Mouse (Mus musculus) stomach, embryonic 15.5 days (tissue): ENCODE data around the gene Def6. TPM values are rescaled to one million over a fixed set of nuclear protein-coding genes. Genes with fewer than 3 reads are reported as not detected.
A peak's percentile ranks its signal among the peaks of the same experiment; 100 is the strongest.

ENCODE experiments used
- ATAC-seq: fragments of 200-750 bp; cut with Nextera tagmentation; 2 replicates; pipeline ENCODE4 v1.8.0; 2017; ENCODE audit warnings: low read depth, moderate number of reproducible peaks, moderate TSS enrichment; ENCODE audit not compliant: insufficient read depth, low FRiP score
- H3K27ac ChIP-seq: fragments of 300-500 bp; sonication (generic); 2 replicates; pipeline ENCODE4 v1.5.1; 2015; ENCODE audit warnings: mild to moderate bottlenecking, inconsistent platforms
- H3K27me3 ChIP-seq: fragments of 300-500 bp; sonication (generic); replicated peaks from 2 replicates; pipeline ENCODE4 v1.6.1; 2015; ENCODE audit warnings: inconsistent platforms
- H3K36me3 ChIP-seq: fragments of 300-500 bp; sonication (generic); 2 replicates; pipeline ENCODE4 v1.6.1; 2015; ENCODE audit warnings: inconsistent platforms
- H3K4me1 ChIP-seq: fragments of 300-500 bp; sonication (generic); 2 replicates; pipeline ENCODE4 v1.6.1; 2015; ENCODE audit warnings: inconsistent platforms
- H3K4me2 ChIP-seq: fragments of 300-500 bp; sonication (generic); 2 replicates; pipeline ENCODE4 v1.6.1; 2015; ENCODE audit warnings: mild to moderate bottlenecking, inconsistent platforms
- H3K4me3 ChIP-seq: fragments of 300-500 bp; sonication (generic); replicated peaks from 2 replicates; pipeline ENCODE4 v1.5.1; 2015; ENCODE audit warnings: inconsistent platforms
- H3K9ac ChIP-seq: fragments of 300-500 bp; sonication (generic); 2 replicates; pipeline ENCODE4 v1.6.1; 2015; ENCODE audit warnings: inconsistent platforms
- H3K9me3 ChIP-seq: fragments of 300-500 bp; sonication (generic); 2 replicates; pipeline ENCODE4 v1.6.1; 2016; ENCODE audit warnings: inconsistent platforms
- WGBS: fragments of 180-500 bp; shearing (Covaris S2); methylation state at CpG from one replicate; pipeline ENCODE4 v1.1.7; 2015; 5-methylcytosine and 5-hydroxymethylcytosine counted together
- polyA plus RNA-seq: library from polyadenylated mRNA; unstranded; fragments of >200 nt; fragmentation: Nextera tagmentation; extraction: Ambion mirVana; gene quantifications from 2 replicates; pipeline ENCODE4 v1.2.1, GENCODE M21; 2015

Gene Def6
- polyA plus RNA-seq, 1 experiment from 2014 or later: 9.6 TPM

GRCm38 (mm10) chr17:28246640-28247039 is 39.1 kb downstream of the Def6 start:
- 70% methylated on average over 11 of the region's 11 CpGs for WGBS
- no peaks in the 10 kb centered on the region; the same call in 1 of the 2 replicates for H3K36me3 ChIP-seq
- ATAC-seq: no peak

DNA sequence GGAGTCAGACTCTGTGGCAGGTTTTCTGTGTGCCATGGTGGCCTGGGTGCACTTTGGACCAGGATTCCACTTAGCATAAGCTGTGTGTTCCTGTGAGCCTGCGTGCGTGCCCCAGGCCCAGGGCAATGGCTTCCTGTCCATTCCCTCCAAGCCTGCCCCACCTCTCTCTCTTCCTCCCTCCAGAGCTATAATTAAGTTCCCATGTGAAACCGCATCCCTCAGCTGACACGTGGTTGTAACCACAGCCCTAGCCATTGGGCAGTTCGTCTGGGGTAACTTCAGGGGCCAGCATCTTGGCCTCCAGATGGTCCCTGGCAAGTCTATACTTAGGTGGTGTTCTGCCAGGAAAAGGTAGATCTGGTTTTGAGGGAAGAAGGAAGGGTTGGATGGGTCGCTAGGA is 40.0 kb downstream of the Def6 start:
- WGBS: 52% methylated on average over 6 of the region's 6 CpGs
- H3K9ac ChIP-seq: no peak overlapping the region
- no peak overlapping the region for H3K4me2 ChIP-seq
- H3K4me1 ChIP-seq: peaks cover 27% of the 10 kb centered on the region
- no peaks in the 10 kb centered on the region for H3K9me3 ChIP-seq
- ATAC-seq: no peak
- H3K27me3 ChIP-seq: no peaks in the 10 kb centered on the region
- no peak overlapping the region for H3K4me3 ChIP-seq
- no peak overlapping the region for H3K27ac ChIP-seq
- H3K36me3 ChIP-seq: peaks cover 5% of the 10 kb centered on the region; the same call in 1 of the 2 replicates

More at GRCm38 (mm10) chr17:28246640-28247039, 39.1 kb downstream of the Def6 start:
- Histone ChIP-seq H3K4me1 (peaks cover 20% of the 10 kb centered on the region), H3K9ac (no peak overlapping the region), H3K9me3 (no peaks in the 10 kb centered on the region), H3K27ac (no peak overlapping the region), H3K4me2 (no peak overlapping the region), H3K27me3 (no peaks in the 10 kb centered on the region), H3K4me3 (no peak overlapping the region)

DNA sequence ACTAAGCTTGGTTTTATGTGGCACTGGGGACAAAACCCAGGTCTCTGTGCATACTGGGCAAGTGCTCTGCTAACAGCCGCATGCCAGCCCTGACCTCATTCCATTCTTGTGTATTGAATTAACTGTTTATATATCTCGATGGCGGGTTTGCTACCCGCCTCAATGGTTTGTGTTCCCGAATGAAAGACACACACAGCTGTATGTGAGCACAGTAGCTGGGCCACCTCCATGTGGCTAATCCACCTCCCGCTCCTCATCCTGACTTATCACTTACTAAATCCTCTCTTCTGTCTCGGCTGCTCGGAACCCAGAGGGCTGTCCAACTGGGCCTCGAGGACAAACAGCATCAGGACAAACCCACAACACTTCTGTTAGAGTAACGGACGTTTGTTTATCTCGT is 41.5 kb downstream of the Def6 start:
- no peak for ATAC-seq
- Histone ChIP-seq H3K9me3 (no peaks in the 10 kb centered on the region), H3K4me3 (no peak overlapping the region), H3K4me2 (no peak overlapping the region), H3K4me1 (peaks cover 26% of the 10 kb centered on the region), H3K27ac (no peak overlapping the region), H3K36me3 (peaks cover 5% of the 10 kb centered on the region; the same call in 1 of the 2 replicates), H3K9ac (no peak overlapping the region), H3K27me3 (no peaks in the 10 kb centered on the region)
- WGBS: 58% methylated on average over 12 of the region's 12 CpGs

- Histone ChIP-seq H3K9me3 (no peaks in the 10 kb centered on the region), H3K9ac (no peak overlapping the region), H3K4me2 (no peak overlapping the region), H3K4me1 (peaks cover 30% of the 10 kb centered on the region), H3K4me3 (no peak overlapping the region), H3K36me3 (peaks cover 5% of the 10 kb centered on the region; the same call in 1 of the 2 replicates), H3K27me3 (no peaks in the 10 kb centered on the region), H3K27ac (peak overlapping the region; percentile 51)
- ATAC-seq: no peak
- 77% methylated on average over 12 of the region's 12 CpGs for WGBS
These were observed 44.2 kb downstream of the Def6 start for GRCm38 (mm10) chr17:28251579-28252280.

- Histone ChIP-seq H3K4me1 (peaks cover 36% of the 10 kb centered on the region), H3K9ac (no peak overlapping the region), H3K36me3 (peaks cover 5% of the 10 kb centered on the region; the same call in 1 of the 2 replicates), H3K9me3 (no peaks in the 10 kb centered on the region), H3K4me2 (no peak overlapping the region), H3K27me3 (no peaks in the 10 kb centered on the region), H3K27ac (peak overlapping the region; percentile 51; the same call in 1 of the 2 replicates), H3K4me3 (no peak overlapping the region)
- 85% methylated on average over 5 of the region's 5 CpGs for WGBS
- ATAC-seq: no peak
These were observed 44.7 kb downstream of the Def6 start for GRCm38 (mm10) chr17:28252281-28252648.

GRCm38 (mm10) chr17:28253216-28253615 is 45.6 kb downstream of the Def6 start:
- Histone ChIP-seq H3K4me1 (peaks cover 40% of the 10 kb centered on the region), H3K36me3 (0 out of 2 replicates have a peak, but pooled peaks cover 5% of the 10 kb centered on the region), H3K4me2 (no peak overlapping the region), H3K9ac (no peak overlapping the region), H3K9me3 (no peaks in the 10 kb centered on the region), H3K27me3 (no peaks in the 10 kb centered on the region), H3K27ac (no peak overlapping the region), H3K4me3 (no peak overlapping the region)
- ATAC-seq: peak; percentile 82
- WGBS: 60% methylated on average over 7 of the region's 7 CpGs

GRCm38 (mm10) chr17:28254804-28255203 is 47.2 kb downstream of the Def6 start:
- H3K9ac ChIP-seq: no peak overlapping the region

GRCm38 (mm10) chr17:28255651-28256050 is 48.1 kb downstream of the Def6 start:
- no peak for ATAC-seq
- 0 out of 2 replicates have a peak, but pooled peaks cover 5% of the 10 kb centered on the region for H3K36me3 ChIP-seq
- H3K9ac ChIP-seq: no peak overlapping the region
- no peak overlapping the region for H3K27ac ChIP-seq
- H3K9me3 ChIP-seq: no peaks in the 10 kb centered on the region
- WGBS: 35% methylated on average over 5 of the region's 5 CpGs
- no peaks in the 10 kb centered on the region for H3K27me3 ChIP-seq
- no peak overlapping the region for H3K4me2 ChIP-seq
- H3K4me3 ChIP-seq: no peak overlapping the region
- H3K4me1 ChIP-seq: peaks cover 36% of the 10 kb centered on the region

More at GRCm38 (mm10) chr17:28254804-28255203, 47.2 kb downstream of the Def6 start:
- no peak for ATAC-seq
- no peak overlapping the region for H3K27ac ChIP-seq
- no peaks in the 10 kb centered on the region for H3K9me3 ChIP-seq
- H3K27me3 ChIP-seq: no peaks in the 10 kb centered on the region
- 0 out of 2 replicates have a peak, but pooled peaks cover 5% of the 10 kb centered on the region for H3K36me3 ChIP-seq
- WGBS: 65% methylated on average over 4 of the region's 4 CpGs
- no peak overlapping the region for H3K4me3 ChIP-seq
- H3K4me2 ChIP-seq: no peak overlapping the region
- peaks cover 36% of the 10 kb centered on the region for H3K4me1 ChIP-seq

- Histone ChIP-seq H3K4me1 (peaks cover 36% of the 10 kb centered on the region), H3K36me3 (0 out of 2 replicates have a peak, but pooled peaks cover 5% of the 10 kb centered on the region), H3K27me3 (no peaks in the 10 kb centered on the region), H3K4me2 (peak overlapping the region; percentile 27; the same call in 1 of the 2 replicates), H3K9me3 (no peaks in the 10 kb centered on the region), H3K4me3 (no peak overlapping the region), H3K27ac (peak overlapping the region; percentile 77), H3K9ac (no peak overlapping the region)
- ATAC-seq: peak; percentile 16; the same call in 1 of the 2 replicates
- WGBS: 44% methylated on average over 13 of the region's 13 CpGs
These were observed 49.2 kb downstream of the Def6 start for GRCm38 (mm10) chr17:28256651-28257328.

GRCm38 (mm10) chr17:28258325-28258724 is 50.7 kb downstream of the Def6 start:
- peaks cover 29% of the 10 kb centered on the region for H3K4me1 ChIP-seq
- no peak for ATAC-seq
- WGBS: 88% methylated on average over 9 of the region's 9 CpGs

DNA sequence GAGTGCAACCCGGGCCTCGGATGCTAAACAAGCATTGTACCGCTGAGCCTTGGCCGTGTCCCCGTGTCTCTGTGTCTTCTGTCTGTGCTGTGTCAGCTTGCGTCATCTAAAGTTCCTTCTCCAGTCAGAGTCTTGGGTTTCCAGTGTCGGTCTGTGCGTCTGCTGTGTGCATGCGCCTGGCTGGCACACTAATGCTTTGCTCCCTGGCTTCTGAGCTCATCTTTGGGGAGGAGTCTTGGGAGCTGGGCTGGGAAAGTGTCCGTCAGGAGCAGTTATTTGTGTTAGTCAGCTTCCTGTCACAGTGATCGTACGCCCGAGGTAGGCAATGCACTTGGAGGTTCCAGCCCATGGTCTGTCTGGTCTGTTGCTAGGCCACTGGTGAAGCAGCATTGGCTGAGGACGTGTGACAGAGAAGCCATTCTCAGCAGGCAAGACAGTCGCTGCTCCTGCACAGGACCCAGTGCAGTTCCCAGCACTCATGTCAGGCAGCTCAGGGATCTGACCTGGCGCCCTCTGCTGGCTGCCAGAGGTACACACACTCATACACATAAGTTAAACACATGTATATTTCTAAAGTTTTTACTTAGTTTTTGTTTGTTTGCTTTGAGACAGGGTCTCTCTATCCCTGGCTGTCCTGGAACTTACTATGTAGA is 52.4 kb downstream of the Def6 start:
- peaks cover 36% of the 10 kb centered on the region for H3K4me1 ChIP-seq
- no peak overlapping the region for H3K4me2 ChIP-seq
- H3K4me3 ChIP-seq: no peak overlapping the region
- WGBS: 81% methylated on average over 16 of the region's 16 CpGs
- H3K27ac ChIP-seq: no peak overlapping the region
- H3K9ac ChIP-seq: no peak overlapping the region
- no peak for ATAC-seq
- no peaks in the 10 kb centered on the region for H3K9me3 ChIP-seq
- no peaks in the 10 kb centered on the region for H3K36me3 ChIP-seq
- H3K27me3 ChIP-seq: no peaks in the 10 kb centered on the region

More at GRCm38 (mm10) chr17:28258325-28258724, 50.7 kb downstream of the Def6 start:
- Histone ChIP-seq H3K36me3 (no peaks in the 10 kb centered on the region), H3K4me2 (no peak overlapping the region), H3K27me3 (no peaks in the 10 kb centered on the region), H3K4me3 (no peak overlapping the region), H3K9me3 (no peaks in the 10 kb centered on the region), H3K27ac (no peak overlapping the region), H3K9ac (no peak overlapping the region)

DNA sequence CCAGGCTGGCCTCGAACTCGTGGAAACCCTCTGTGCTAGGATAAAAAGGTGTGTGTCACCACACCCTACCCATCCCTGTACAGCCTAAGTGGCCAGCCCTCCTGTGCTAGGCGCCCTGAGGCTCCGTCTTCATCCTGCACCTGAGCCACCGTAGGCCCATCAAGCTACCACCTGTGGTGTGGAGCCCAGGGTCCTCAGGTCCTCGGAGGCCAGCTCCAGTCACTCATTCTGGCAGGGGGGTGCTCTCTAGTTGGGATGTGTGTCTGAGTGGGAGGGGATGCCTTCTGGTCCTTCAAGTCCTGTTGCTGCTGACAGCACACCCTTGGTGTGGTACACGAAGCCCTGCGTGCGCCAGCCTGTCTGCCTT is 52.9 kb downstream of the Def6 start:
- WGBS: 88% methylated on average over 9 of the region's 9 CpGs
- H3K4me2 ChIP-seq: no peak overlapping the region
- H3K9me3 ChIP-seq: no peaks in the 10 kb centered on the region
- H3K4me1 ChIP-seq: peaks cover 35% of the 10 kb centered on the region
- no peaks in the 10 kb centered on the region for H3K27me3 ChIP-seq
- no peak overlapping the region for H3K4me3 ChIP-seq
- no peak overlapping the region for H3K9ac ChIP-seq
- H3K27ac ChIP-seq: no peak overlapping the region
- no peak for ATAC-seq
- H3K36me3 ChIP-seq: no peaks in the 10 kb centered on the region
